Mouse (Mus musculus) heart, adult 18-20 months (tissue): ENCODE measurements at regions not wholly inside any gene's neighbourhood (a gene's known extent, or its start where the extent isn't known, plus 50 kb on each side); places are given as distances from the start of the nearest gene placed in this dataset.

Experiments
- DNase-seq, 2 experiments: peaks; one replicate each; pipeline ENCODE4 v3.0.0; 2021 to 2022; ENCODE audit warnings: mixed read lengths in 1 of 2

- no peak for DNase-seq
Measured at GRCm38 (mm10) chr17:75894934-75895333, 343.2 kb upstream of the Fam98a start.

GRCm38 (mm10) chr17:75893559-75893958 lies 341.8 kb upstream of the Fam98a start:
- DNase-seq, result no peak

- no peak for DNase-seq
Measured at GRCm38 (mm10) chr17:75892156-75892555, 340.4 kb upstream of the Fam98a start.

- no peak for DNase-seq
Measured at GRCm38 (mm10) chr17:75891564-75891963, 339.8 kb upstream of the Fam98a start.

- no peak for DNase-seq
Measured at GRCm38 (mm10) chr17:75877848-75878247, 326.1 kb upstream of the Fam98a start.

- DNase-seq, result no peak
Measured at GRCm38 (mm10) chr17:75876895-75877294, 325.1 kb upstream of the Fam98a start.

GRCm38 (mm10) chr17:75874535-75874934 lies 322.8 kb upstream of the Fam98a start:
- DNase-seq, result no peak

GRCm38 (mm10) chr17:75870492-75870891 lies 318.7 kb upstream of the Fam98a start:
- no peak for DNase-seq

- no peak for DNase-seq
Measured at GRCm38 (mm10) chr17:75857015-75857414, 305.3 kb upstream of the Fam98a start.

- DNase-seq, result no peak
Measured at GRCm38 (mm10) chr17:75815997-75816626, 264.4 kb upstream of the Fam98a start.

GRCm38 (mm10) chr17:75812163-75812562 lies 260.4 kb upstream of the Fam98a start:
- no peak for DNase-seq

GRCm38 (mm10) chr17:75808524-75809326 lies 257.0 kb upstream of the Fam98a start:
- no peak for DNase-seq

- no peak for DNase-seq
Measured at GRCm38 (mm10) chr17:75808025-75808424, 256.3 kb upstream of the Fam98a start.

- DNase-seq, result peak in 1 of 2 experiments; percentile 2
Measured at GRCm38 (mm10) chr17:75804358-75804757, 252.6 kb upstream of the Fam98a start.

- no peak for DNase-seq
Measured at GRCm38 (mm10) chr17:75796380-75796779, 244.6 kb upstream of the Fam98a start.

- DNase-seq, result no peak
Measured at GRCm38 (mm10) chr17:75795772-75796171, 244.0 kb upstream of the Fam98a start.

- DNase-seq, result no peak
Measured at GRCm38 (mm10) chr17:75779770-75780169, 228.0 kb upstream of the Fam98a start.

- no peak for DNase-seq
Measured at GRCm38 (mm10) chr17:75776611-75777010, 224.9 kb upstream of the Fam98a start.

GRCm38 (mm10) chr17:75775518-75775917 lies 223.8 kb upstream of the Fam98a start:
- no peak for DNase-seq

- DNase-seq, result no peak
Measured at GRCm38 (mm10) chr17:75772861-75773260, 221.1 kb upstream of the Fam98a start.

- no peak for DNase-seq
Measured at GRCm38 (mm10) chr17:75768654-75769053, 216.9 kb upstream of the Fam98a start.

- DNase-seq, result no peak
Measured at GRCm38 (mm10) chr17:75763391-75763790, 211.6 kb upstream of the Fam98a start.

GRCm38 (mm10) chr17:75756487-75756886 lies 204.7 kb upstream of the Fam98a start:
- no peak for DNase-seq

GRCm38 (mm10) chr17:75716458-75716857 lies 164.7 kb upstream of the Fam98a start:
- DNase-seq, result no peak
